Mouse (Mus musculus): ENCODE measurements around the gene Gpsm1.

DNA sequence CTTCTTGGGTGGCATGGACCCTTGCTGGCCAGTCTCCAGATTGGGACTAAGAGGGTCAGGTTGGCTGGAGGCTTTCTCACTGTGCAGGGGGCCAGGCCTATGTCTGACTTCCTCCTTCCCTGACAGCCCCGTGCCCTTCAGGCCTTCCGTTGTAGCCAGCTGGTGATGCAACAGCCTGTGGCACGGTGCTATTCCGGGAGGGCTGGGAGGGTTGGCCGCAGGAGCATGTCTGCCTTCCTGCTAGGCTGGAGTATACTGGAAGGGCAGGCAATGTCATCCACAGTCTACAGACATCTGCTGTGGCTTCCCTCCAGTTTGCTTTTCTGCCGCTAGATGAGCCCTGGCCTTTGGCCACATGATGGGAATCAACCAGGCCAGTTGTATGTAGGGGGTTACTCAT is 44.7 kb downstream of the Gpsm1 start:
- TF ChIP-seq CTCF (IDR thresholded peaks at IDR 0.05; ENCODE audit: borderline replicate concordance, control insufficient read depth, extremely low read depth, insufficient read depth, low read length, poor library complexity) (no peak), POLR2A (IDR thresholded peaks at IDR 0.05; ENCODE audit: control insufficient read depth, extremely low read depth, insufficient read depth, low read length, poor library complexity) (no peak)

Measured in thymus, adult 2 months (tissue).